Mouse (Mus musculus) lung, postnatal 25 days (tissue): ENCODE data around the gene Iqsec1.
A peak's percentile ranks its signal among the peaks of the same experiment; 100 is the strongest.

Experiments
- DNase-seq: peaks from one replicate; pipeline ENCODE4 v3.0.0; 2022; ENCODE audit warnings: low spot score

Gene Iqsec1

GRCm38 (mm10) chr6:90988648-90989317 lies at the start of gene Iqsec1:
Gene Iqsec1 (minus strand): TSS chr6:90988685.
- DNase-seq, result peak; percentile 91

GRCm38 (mm10) chr6:91028256-91028655 lies 39.8 kb upstream of the Iqsec1 start:
- DNase-seq, result no peak

DNA sequence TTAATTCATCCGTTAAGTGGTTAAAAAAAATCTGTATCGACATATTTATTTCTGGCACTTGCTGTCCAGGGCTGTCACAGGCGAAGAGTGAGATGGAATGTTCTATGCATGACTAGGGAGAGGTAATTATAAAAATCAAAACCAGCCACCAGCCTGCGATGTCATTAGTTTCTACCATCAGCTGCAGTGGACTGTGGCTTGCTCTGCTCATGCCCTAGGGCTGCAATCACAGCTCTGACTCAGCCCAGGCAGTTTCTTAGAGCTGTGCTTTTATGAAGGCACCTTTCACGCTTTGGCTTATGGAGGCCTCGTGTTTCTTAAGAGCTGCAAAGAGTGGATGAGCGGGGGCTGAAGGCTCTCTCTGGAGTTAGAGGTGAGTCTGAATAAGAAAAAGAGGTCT lies 32.3 kb upstream of the Iqsec1 start:
- DNase-seq, result no peak

GRCm38 (mm10) chr6:91016600-91017230 lies 28.2 kb upstream of the Iqsec1 start:
- no peak for DNase-seq

GRCm38 (mm10) chr6:91014198-91014958 lies 25.9 kb upstream of the Iqsec1 start:
- DNase-seq, result peak; percentile 65

GRCm38 (mm10) chr6:91012458-91012857 lies 24.0 kb upstream of the Iqsec1 start:
- DNase-seq, result no peak

DNA sequence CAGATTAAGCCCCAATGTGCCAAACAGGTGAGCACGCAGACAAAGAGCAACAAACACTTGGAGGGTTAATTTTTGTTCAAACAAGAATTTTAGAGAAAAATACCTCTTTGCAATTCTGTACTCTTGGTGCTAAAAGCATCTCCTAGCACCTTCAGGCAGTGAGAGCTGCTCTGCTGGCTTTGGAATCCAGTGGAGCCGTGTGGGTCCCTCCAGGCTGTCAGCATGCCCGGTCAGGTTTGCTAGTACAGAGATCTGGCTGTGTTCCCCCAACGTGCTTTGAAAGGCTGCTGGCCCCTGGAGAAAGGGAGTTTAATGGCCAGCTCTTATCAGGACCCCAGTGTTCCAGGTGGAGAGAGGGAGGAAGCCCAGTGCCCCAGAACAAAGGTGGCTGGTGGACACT lies 23.1 kb upstream of the Iqsec1 start:
- DNase-seq, result no peak

DNA sequence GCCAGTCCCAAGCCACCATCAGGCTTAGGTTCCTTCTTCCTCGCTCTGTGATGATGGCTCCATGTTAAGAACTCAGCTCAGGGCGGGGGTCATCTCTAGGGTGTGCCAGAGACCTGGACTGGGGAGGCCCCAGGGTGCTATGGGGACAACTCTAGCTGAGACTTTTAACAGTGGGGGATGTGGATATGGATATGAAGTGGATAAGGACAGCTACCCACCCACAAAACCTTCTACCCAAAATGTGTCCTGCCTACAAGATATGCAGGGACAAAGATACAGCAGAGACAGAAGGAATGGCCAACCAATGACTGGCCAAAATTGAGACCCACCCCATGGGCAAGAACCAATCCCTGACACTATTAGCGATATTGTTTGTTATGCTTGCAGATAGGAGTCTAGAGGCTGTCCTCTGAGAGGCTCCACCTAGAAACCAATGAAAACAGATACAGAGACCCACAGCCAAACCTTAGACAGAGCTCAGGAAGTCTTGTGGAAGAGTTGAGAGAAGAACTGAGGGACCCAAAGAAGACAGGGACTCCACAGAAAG lies 19.9 kb upstream of the Iqsec1 start:
- no peak for DNase-seq

- DNase-seq, result no peak
These were observed 18.7 kb upstream of the Iqsec1 start for GRCm38 (mm10) chr6:91007207-91007606.

- DNase-seq, result no peak
These were observed 15.7 kb upstream of the Iqsec1 start for GRCm38 (mm10) chr6:91004157-91004556.

DNA sequence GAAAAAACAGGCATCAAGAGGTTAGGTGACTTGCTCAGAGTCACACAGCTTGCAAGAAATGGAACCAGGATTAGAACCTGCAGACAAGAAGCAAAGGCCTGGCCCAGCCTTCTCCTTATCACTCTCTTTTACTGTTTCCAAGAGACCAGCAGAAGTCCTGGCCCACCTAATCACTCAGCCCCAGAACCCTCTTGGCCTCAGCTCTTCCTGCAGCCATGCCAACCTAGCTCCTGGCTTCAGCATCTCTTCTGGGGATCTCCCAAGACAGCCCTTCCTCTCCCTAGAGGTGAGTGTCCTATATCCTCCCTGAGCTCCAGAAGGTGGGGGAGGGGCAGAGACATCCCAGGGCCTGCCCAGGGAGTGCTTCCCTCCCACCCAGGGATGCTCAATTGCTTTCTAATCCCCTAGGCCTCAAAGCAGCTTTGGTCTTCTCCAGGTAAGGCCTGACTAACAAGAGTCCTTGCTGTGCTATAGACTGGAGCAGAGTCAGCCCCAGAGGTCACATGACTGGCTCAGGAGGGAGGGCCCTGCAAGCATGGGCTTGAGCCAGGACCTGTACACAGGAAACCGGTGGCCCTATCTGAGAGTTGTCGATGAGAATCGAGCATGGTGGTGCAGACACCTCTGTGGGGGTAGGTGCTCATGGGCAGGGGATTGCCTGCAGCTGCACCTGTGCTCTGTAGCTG lies 15.0 kb upstream of the Iqsec1 start:
- no peak for DNase-seq

- DNase-seq, result no peak
These were observed 13.1 kb upstream of the Iqsec1 start for GRCm38 (mm10) chr6:91001566-91001965.

DNA sequence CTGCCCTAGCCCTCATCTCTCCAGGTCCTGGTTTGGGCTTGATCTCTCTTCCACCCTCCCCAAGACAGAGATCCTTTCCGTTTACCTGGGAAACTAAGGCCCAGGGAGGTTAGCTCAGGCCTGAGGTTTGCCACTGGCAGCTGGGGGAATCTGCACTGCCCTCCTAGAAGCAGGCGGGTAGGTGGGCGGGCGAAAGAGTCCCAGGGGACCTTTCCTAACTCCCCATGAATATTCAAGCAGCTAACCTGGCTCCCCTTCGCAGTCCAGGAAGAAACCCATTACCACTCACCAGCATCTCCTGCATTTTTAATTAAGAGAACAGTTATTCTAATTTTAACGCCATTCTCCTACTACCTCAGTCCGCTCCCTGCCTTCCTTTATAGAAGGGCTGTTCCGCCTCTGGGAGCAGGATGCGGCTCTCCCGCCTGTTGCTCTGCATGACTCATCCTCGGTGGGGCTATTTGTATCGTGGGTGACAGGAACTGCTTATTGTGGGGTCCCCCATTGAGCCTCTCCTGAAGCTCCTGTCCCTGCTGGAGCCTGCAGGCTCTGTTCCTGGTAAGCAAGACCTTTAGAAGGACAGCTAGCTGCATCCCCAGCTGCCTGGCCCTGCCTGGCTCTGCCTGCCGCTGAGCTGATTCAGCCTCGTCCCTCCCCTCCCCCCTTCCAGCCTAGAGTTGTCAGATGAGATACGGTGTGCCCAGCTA lies 12.5 kb upstream of the Iqsec1 start:
- DNase-seq, result no peak

GRCm38 (mm10) chr6:90999176-90999575 lies 10.7 kb upstream of the Iqsec1 start:
- no peak for DNase-seq

GRCm38 (mm10) chr6:90997025-90997424 lies 8.5 kb upstream of the Iqsec1 start:
- no peak for DNase-seq

GRCm38 (mm10) chr6:90996181-90996580 lies 7.7 kb upstream of the Iqsec1 start:
- DNase-seq, result no peak

DNA sequence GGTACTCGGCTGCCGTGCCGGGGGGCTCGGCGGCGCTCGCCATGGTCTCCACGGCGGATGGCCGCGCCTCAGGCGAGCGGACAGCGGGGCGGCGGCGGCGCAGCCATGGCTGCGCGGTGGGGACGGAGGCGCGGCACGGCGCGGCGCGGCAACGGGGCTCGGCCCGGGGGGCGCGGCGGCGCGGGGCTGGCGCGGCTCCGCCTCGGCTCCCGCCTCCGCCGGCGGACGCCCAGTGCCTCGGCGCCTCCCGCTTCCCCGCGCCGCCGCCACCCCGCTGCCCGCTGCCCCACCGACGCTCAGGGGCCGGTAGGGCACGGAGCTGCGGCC lies 223 bp downstream of the Iqsec1 start:
- DNase-seq, result no peak

- no peak for DNase-seq
These were observed 755 bp downstream of the Iqsec1 start for GRCm38 (mm10) chr6:90987561-90988298.

DNA sequence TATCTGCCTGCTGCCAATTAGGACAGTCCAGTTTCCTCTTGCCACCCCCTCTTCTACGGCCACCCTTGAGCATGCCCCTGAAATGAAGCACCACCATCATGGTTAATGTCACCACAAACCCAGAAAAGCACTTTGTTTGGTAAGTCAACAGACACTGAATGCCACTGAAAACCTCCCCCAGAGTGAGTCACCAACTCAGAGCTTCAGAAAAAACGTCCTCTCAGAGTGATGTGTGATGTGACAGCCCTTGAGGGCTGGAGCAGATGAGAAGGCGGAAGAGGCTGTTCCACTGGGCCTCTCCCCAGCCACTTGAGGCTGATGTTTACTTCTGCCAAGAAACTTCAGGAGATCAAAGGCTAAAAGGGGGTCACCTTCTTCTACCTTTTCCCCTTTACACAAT lies 4.4 kb downstream of the Iqsec1 start:
- peak; percentile 37 for DNase-seq

GRCm38 (mm10) chr6:90974279-90974678 lies 14.2 kb downstream of the Iqsec1 start:
- DNase-seq, result no peak

DNA sequence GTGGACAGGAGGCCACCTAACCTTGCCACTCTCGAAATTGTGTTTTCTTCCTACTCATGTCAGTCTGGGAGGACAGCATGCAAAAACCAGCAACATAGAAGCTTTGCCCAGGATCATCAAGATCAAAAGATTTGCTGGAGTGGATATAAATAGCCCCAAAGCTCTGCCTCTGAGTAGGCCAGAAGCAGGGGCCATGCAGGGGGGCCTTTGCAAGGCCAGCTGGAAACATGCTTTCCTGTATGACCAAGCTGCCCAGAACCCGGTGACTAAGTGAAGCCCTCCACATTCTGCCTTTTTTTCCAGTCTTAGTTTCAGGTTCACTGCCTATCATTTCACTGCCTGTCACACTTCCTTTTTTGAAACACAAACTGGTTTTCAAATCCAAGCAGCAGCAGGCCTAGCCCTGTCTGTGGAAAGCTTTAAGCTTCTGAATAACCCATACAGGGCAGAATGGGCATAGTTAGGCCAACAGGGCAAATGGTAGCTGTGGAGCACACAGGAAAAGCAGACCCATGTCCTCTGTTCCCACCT lies 19.1 kb downstream of the Iqsec1 start:
- DNase-seq, result no peak
